Mouse (Mus musculus): ENCODE data around the gene Sh3bp2.

Gene Sh3bp2

GRCm38 (mm10) chr5:34501588-34501987 lies 24.1 kb upstream of the Sh3bp2 start:
- H3K27me3 ChIP-seq (ENCODE audit: insufficient read depth, low read length), result no peaks in the 10 kb centered on the region
- peaks cover 14% of the 10 kb centered on the region; the same call in 1 of the 2 replicates for H3K4me1 ChIP-seq (replicated peaks; ENCODE audit: low read depth, low read length)
- H3K4me3 ChIP-seq (replicated peaks; ENCODE audit: low read length), result no peak overlapping the region
- TF ChIP-seq POU5F1 (IDR thresholded peaks at IDR 0.05; ENCODE audit: borderline replicate concordance, low read length) (no peak), CTCF (conservative IDR thresholded peaks at IDR 0.05; ENCODE audit: low read length) (no peak), NANOG (IDR thresholded peaks at IDR 0.05; ENCODE audit: borderline replicate concordance, low read length) (no peak)
- H3K36me3 ChIP-seq (ENCODE audit: insufficient read depth, low read length), result peaks cover 59% of the 10 kb centered on the region
- no peaks in the 10 kb centered on the region for H3K9me3 ChIP-seq (ENCODE audit: low read length)

GRCm38 (mm10) chr5:34502411-34502810 lies 23.2 kb upstream of the Sh3bp2 start:
- Histone ChIP-seq H3K27me3 (ENCODE audit: insufficient read depth, low read length) (no peaks in the 10 kb centered on the region), H3K9me3 (ENCODE audit: low read length) (no peaks in the 10 kb centered on the region), H3K4me1 (replicated peaks; ENCODE audit: low read depth, low read length) (peaks cover 13% of the 10 kb centered on the region; the same call in 1 of the 2 replicates), H3K36me3 (ENCODE audit: insufficient read depth, low read length) (peaks cover 52% of the 10 kb centered on the region), H3K4me3 (replicated peaks; ENCODE audit: low read length) (no peak overlapping the region)
- TF ChIP-seq POU5F1 (IDR thresholded peaks at IDR 0.05; ENCODE audit: borderline replicate concordance, low read length) (no peak), CTCF (conservative IDR thresholded peaks at IDR 0.05; ENCODE audit: low read length) (no peak)

GRCm38 (mm10) chr5:34502821-34503220 lies 22.8 kb upstream of the Sh3bp2 start:
- TF ChIP-seq CTCF (conservative IDR thresholded peaks at IDR 0.05; ENCODE audit: low read length) (no peak), POU5F1 (IDR thresholded peaks at IDR 0.05; ENCODE audit: borderline replicate concordance, low read length) (no peak), NANOG (IDR thresholded peaks at IDR 0.05; ENCODE audit: borderline replicate concordance, low read length) (no peak)
- H3K9me3 ChIP-seq (ENCODE audit: low read length), result no peaks in the 10 kb centered on the region
- H3K27me3 ChIP-seq (ENCODE audit: insufficient read depth, low read length), result no peaks in the 10 kb centered on the region

GRCm38 (mm10) chr5:34512486-34512885 lies 13.2 kb upstream of the Sh3bp2 start:
- Histone ChIP-seq H3K36me3 (ENCODE audit: insufficient read depth, low read length) (no peaks in the 10 kb centered on the region), H3K4me1 (replicated peaks; ENCODE audit: low read depth, low read length) (peaks cover 20% of the 10 kb centered on the region), H3K27me3 (ENCODE audit: insufficient read depth, low read length) (peaks cover 29% of the 10 kb centered on the region), H3K9me3 (ENCODE audit: low read length) (no peaks in the 10 kb centered on the region), H3K4me3 (replicated peaks; ENCODE audit: low read length) (no peak overlapping the region)
- TF ChIP-seq POU5F1 (IDR thresholded peaks at IDR 0.05; ENCODE audit: borderline replicate concordance, low read length) (no peak), NANOG (IDR thresholded peaks at IDR 0.05; ENCODE audit: borderline replicate concordance, low read length) (no peak), CTCF (conservative IDR thresholded peaks at IDR 0.05; ENCODE audit: low read length) (no peak)

More at GRCm38 (mm10) chr5:34502821-34503220, 22.8 kb upstream of the Sh3bp2 start:
- Histone ChIP-seq H3K4me3 (replicated peaks; ENCODE audit: low read length) (no peak overlapping the region), H3K4me1 (replicated peaks; ENCODE audit: low read depth, low read length) (peaks cover 13% of the 10 kb centered on the region; the same call in 1 of the 2 replicates), H3K36me3 (ENCODE audit: insufficient read depth, low read length) (peaks cover 48% of the 10 kb centered on the region)

- H3K4me3 ChIP-seq (replicated peaks; ENCODE audit: low read length), result peak within 1 kb of the TSS; percentile 91
- peaks cover 26% of the 10 kb centered on the region for H3K4me1 ChIP-seq (replicated peaks; ENCODE audit: low read depth, low read length)
- TF ChIP-seq POU5F1 (IDR thresholded peaks at IDR 0.05; ENCODE audit: borderline replicate concordance, low read length) (no peak), NANOG (IDR thresholded peaks at IDR 0.05; ENCODE audit: borderline replicate concordance, low read length) (no peak), CTCF (conservative IDR thresholded peaks at IDR 0.05; ENCODE audit: low read length) (no peak)
- no peaks in the 10 kb centered on the region for H3K9me3 ChIP-seq (ENCODE audit: low read length)
- peaks cover 29% of the 10 kb centered on the region for H3K27me3 ChIP-seq (ENCODE audit: insufficient read depth, low read length)
- H3K36me3 ChIP-seq (ENCODE audit: insufficient read depth, low read length), result no peaks in the 10 kb centered on the region
Observed at GRCm38 (mm10) chr5:34513466-34514217, 12.0 kb upstream of the Sh3bp2 start, which contains the start of gene Tnip2. Gene Tnip2, minus strand, starts transcription at chr5:34513991.

GRCm38 (mm10) chr5:34514218-34514566 lies 11.4 kb upstream of the Sh3bp2 start:
- TF ChIP-seq CTCF (conservative IDR thresholded peaks at IDR 0.05; ENCODE audit: low read length) (no peak), NANOG (IDR thresholded peaks at IDR 0.05; ENCODE audit: borderline replicate concordance, low read length) (no peak), POU5F1 (IDR thresholded peaks at IDR 0.05; ENCODE audit: borderline replicate concordance, low read length) (no peak)
- H3K36me3 ChIP-seq (ENCODE audit: insufficient read depth, low read length), result no peaks in the 10 kb centered on the region
- no peaks in the 10 kb centered on the region for H3K9me3 ChIP-seq (ENCODE audit: low read length)
- peaks cover 26% of the 10 kb centered on the region for H3K4me1 ChIP-seq (replicated peaks; ENCODE audit: low read depth, low read length)
- H3K4me3 ChIP-seq (replicated peaks; ENCODE audit: low read length), result peak overlapping the region; percentile 91
- peaks cover 29% of the 10 kb centered on the region for H3K27me3 ChIP-seq (ENCODE audit: insufficient read depth, low read length)

- H3K4me3 ChIP-seq (replicated peaks; ENCODE audit: low read length), result no peak overlapping the region
Observed at GRCm38 (mm10) chr5:34515096-34515495, 10.5 kb upstream of the Sh3bp2 start.

GRCm38 (mm10) chr5:34517913-34518312 lies 7.7 kb upstream of the Sh3bp2 start:
- H3K36me3 ChIP-seq (ENCODE audit: insufficient read depth, low read length), result no peaks in the 10 kb centered on the region
- H3K27me3 ChIP-seq (ENCODE audit: insufficient read depth, low read length), result peaks cover 30% of the 10 kb centered on the region
- TF ChIP-seq POU5F1 (IDR thresholded peaks at IDR 0.05; ENCODE audit: borderline replicate concordance, low read length) (no peak), CTCF (conservative IDR thresholded peaks at IDR 0.05; ENCODE audit: low read length) (peak; percentile 89)
- H3K4me3 ChIP-seq (replicated peaks; ENCODE audit: low read length), result 0 out of 2 replicates have a peak overlapping the region, but pooled peaks have one; percentile 1
- H3K9me3 ChIP-seq (ENCODE audit: low read length), result no peaks in the 10 kb centered on the region
- H3K4me1 ChIP-seq (replicated peaks; ENCODE audit: low read depth, low read length), result peaks cover 21% of the 10 kb centered on the region

More at GRCm38 (mm10) chr5:34515096-34515495, 10.5 kb upstream of the Sh3bp2 start:
- TF ChIP-seq POU5F1 (IDR thresholded peaks at IDR 0.05; ENCODE audit: borderline replicate concordance, low read length), result no peak
- TF ChIP-seq CTCF (conservative IDR thresholded peaks at IDR 0.05; ENCODE audit: low read length), result no peak
- no peak for TF ChIP-seq NANOG (IDR thresholded peaks at IDR 0.05; ENCODE audit: borderline replicate concordance, low read length)
- H3K27me3 ChIP-seq (ENCODE audit: insufficient read depth, low read length), result peaks cover 32% of the 10 kb centered on the region
- H3K9me3 ChIP-seq (ENCODE audit: low read length), result no peaks in the 10 kb centered on the region
- peaks cover 26% of the 10 kb centered on the region for H3K4me1 ChIP-seq (replicated peaks; ENCODE audit: low read depth, low read length)
- H3K36me3 ChIP-seq (ENCODE audit: insufficient read depth, low read length), result no peaks in the 10 kb centered on the region

Measured in E14TG2a.4 (cell line).